Mouse (Mus musculus) embryo, embryonic 11 days (tissue): ENCODE data around the gene Myom1.

Experiments used
- DNase-seq: peaks from one replicate; pipeline ENCODE4 v3.0.0-alpha.2; 2015

Myom1 gene

DNA sequence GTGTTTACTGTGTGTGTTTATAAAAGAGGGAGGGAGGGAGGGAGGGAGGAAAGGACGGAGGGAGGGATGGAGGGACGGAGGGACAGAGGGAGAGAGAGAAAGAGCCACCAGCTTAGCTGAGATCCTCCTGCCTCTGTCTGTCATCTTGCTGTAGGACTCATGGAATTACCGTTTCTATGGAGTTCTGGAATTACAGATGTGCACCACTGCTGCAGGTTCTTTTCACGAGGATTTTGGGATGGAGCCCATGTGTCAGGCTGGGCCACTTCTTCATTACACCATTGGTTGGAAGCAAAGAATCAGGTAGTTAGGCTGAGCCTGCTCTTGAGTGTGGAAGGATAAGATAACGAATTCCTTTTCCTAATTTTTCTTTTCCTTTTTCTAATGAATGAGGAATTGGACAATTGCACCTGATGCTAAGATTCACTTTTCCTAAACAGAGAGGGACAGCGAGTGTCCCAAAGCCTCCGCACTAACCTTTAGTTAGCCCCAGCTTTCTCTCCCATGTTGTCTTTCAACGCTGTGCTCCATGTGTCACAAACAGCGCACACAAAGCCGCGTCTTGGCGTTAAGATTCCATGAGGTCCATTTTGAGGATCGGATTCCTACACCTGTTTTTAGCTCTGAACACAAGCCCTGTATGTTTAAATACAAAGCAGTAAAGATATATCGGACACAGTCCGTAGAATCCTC lies 16.3 kb downstream of the Myom1 start:
- no peak for DNase-seq

DNA sequence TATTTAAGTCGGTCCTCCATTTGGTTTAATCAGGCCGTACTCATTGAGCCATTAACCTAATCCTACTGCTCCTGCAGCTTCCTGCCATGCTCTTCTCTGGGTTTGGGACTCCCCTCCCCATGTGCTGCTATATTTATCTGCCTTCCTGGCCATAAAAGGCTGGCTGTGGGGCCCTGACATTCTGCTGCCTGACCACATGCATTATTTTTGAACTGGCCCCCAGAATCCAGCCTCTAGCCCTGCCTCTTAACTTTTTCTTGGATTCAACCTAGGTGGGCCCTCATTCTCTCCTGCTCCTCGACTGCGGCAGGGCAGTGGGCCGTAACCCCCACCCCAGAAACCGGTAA lies 16.8 kb downstream of the Myom1 start:
- DNase-seq = peak; percentile 13

DNA sequence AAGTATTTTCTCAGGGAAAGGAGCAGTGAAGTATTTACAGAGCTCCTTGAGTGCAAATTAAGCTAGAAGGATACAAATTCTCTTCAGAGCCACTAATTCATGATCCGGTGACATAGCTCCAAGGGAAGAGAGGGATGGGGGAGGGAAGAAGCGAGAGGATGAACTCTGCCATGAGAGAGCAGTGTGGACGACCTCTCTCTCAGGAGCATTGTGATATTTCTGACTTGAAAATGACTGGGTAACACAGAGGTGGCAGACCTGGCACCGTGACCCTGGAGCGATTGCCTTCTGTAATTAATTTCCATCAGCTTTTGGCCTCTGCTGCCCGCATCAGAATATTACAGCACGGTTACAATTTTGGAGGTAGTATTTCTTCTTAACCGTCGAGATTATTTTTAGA lies 17.4 kb downstream of the Myom1 start:
- no peak for DNase-seq

DNA sequence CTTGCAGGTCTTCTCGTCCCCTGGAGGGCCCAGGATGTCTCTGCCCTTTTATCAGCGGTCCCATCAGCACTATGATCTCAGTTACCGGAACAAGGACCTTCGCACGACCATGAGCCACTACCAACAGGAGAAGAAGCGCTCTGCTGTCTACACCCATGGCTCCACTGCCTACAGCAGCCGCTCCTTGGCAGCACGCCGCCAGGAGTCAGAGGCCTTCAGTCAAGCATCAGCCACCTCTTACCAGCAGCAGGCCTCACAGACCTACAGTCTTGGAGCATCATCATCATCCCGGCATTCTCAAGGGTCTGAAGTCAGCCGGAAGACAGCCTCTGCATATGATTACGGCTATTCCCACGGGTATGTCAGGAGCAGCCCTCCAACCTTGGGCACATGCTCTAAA lies 20.4 kb downstream of the Myom1 start:
- no peak for DNase-seq

DNA sequence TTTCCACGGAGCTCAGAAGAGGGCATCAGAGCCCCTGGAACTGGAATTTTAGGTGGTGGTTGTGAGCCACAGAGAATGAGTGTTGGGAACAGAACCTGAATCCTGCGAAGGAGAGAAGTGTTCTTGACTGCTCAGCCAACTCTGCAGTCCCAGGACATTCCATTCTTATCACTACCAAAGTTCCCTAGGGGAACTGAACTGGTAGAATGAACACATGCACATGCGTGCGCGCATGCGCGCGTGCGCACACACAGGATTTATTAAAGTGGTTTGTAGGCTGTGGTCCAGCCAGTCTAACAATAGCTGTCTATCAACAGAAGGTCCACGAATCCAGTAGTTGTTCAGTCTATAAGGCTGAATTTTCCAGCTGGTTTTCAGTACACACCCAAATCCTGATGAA lies 21.6 kb downstream of the Myom1 start:
- DNase-seq = no peak

DNA sequence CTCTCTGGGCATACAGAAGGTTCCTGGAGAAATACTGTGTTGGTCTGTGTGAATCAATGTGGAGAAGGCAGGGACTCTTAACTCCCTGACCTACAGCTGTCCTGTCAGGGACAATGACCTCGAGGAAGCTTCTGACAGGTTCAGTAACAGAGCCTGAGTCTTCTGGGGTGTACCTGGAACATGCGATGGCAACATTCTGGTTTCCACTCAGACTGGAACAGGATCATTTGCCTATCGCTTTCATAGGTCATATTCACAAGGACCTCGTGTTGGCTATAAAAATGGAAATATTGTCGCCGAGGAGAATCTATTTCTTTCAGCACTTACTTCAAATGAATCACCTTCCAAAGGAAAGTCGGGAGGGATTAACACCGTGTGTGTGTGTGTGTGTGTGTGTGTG lies 23.5 kb downstream of the Myom1 start:
- DNase-seq = no peak

DNA sequence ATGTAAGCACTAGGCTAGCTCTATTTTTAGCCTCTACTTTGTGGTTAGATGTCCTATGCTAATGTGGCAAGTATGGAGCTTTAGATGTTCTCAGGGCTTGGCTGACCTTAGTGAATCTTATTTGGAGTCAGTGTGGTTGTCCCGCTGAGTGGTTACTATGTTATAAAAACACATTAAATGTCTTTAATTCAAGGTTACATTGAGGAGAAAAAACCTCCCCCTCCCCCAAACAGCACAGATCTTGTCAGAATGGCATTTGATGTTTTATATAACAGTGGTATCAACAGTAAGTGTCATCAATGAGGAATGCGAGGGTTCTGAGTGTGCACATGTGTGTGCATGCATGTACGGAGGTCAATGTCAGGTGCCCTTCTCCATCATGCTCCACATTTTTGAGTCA lies 24.8 kb downstream of the Myom1 start:
- DNase-seq = no peak

DNA sequence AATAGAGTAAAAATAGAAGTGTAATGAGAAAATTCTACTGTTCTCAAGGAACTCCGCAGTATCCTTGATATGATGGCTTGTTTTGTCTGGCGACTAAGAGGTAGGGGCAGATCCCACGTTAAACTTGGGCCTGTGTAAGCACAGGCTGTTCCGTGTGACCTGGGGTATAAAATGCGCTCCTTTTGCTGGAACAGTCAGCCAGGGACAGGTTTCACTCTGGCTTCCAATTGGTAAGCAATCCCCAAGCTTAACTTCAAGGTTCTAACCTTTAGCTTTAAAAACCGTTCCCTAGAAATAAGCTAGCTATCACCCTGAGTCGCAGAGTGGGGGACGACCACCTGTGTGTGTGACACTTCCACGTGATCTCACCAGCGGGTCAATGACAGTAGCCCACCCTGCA lies 30.3 kb downstream of the Myom1 start:
- no peak for DNase-seq

DNA sequence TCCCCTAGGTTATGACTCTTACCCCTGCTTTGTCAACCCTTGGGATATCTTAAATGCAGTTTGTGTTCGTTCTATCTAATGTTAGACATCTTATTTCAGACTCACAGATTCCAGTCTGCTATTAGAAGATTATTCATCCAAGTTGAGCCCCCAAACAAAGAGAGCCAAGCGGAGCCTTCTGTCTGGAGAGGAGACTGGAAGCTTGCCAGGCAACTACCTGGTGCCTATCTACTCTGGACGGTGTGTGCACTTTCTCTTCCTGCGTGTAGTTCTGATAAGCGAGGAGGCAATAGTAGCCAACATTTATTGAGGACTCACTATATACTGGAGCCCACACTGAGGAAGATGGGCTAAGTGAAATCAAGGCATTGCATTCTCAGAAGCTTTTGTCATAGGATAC lies 32.0 kb downstream of the Myom1 start:
- DNase-seq = no peak

DNA sequence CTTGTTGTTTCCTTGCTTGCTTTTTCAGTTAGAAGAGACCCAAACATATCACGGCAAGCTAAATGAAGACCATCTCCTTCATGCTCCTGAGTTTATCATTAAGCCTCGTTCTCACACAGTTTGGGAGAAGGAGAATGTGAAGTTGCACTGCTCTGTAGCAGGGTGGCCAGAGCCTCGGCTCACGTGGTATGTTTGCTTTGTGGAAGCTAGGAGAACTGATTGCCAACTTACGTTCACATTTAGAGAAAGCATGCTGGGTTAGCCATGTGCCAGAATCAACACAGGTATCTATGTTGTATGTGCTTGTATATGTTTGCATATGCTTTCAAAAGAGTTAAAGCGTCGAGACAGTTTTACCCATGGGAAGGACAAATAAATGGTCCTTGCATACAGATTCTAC lies 34.8 kb downstream of the Myom1 start:
- no peak for DNase-seq

DNA sequence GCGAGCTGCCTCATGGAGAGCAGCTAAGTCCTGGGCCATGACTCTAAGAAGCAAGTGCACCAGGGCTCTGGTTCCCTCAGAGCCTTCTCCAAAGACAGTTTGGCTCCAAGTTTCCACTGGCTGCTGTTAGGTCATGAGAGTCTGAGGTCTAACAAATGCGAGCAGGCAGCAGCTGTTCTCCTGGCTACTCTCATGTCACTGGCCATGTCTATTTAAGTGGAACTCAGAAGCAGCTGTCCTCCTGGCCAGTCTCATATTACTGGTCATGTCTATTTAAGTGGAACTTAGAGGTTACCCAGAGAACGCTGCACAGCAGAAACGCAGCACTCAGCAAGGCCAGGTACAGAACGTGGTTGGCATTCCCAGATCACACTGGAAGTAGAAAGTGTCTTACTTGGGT lies 36.4 kb downstream of the Myom1 start:
- peak; percentile 22 for DNase-seq

DNA sequence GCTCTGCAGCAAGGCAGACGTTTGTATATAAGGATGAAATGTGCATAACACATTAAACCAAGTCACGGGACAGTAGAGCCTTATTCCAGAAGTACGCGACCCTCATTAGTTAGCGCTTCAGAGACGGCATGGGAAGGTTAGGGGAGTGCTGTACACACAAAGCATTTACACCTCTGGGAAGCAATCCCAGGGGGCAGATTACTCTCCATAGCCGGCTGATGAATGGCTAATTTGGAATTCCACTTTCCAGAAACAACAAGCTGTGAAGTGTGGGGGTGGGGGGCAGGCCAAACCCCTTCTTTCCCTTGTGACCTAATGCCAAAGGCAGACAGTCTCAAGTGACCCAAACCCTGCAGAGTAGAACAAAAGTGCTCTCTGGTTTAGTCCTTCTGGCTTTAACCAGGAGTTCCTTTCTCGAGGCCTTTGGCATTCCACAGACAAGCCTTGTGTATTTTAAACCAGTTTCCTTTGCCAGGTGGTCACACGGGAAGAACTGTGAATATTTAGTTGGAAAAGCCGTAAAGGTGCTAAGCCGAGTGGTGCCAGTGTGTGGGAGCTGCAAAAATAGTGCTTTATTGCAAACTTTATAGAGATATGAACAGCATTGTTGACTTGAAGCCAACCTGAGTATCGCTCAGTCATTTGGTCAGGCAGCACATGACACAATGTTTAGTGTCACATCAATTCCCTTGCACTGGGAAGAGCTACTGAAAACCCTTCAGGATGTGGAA lies 37.6 kb downstream of the Myom1 start:
- peak; percentile 69 for DNase-seq

DNA sequence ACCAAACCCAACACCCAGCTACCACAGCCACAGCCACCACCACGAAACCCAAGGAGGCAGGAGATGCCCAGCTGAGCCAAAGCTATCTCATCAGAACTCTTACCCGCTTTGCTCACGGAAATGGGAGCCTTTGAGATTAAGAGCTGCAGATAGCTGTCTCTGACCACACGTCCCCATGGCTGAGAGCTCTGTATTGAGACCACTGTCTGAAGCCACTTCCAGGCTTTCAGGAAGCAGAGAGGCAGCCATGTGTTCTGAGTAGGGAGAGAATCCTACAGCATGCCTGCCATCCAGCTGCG lies 38.1 kb downstream of the Myom1 start:
- peak; percentile 13 for DNase-seq

DNA sequence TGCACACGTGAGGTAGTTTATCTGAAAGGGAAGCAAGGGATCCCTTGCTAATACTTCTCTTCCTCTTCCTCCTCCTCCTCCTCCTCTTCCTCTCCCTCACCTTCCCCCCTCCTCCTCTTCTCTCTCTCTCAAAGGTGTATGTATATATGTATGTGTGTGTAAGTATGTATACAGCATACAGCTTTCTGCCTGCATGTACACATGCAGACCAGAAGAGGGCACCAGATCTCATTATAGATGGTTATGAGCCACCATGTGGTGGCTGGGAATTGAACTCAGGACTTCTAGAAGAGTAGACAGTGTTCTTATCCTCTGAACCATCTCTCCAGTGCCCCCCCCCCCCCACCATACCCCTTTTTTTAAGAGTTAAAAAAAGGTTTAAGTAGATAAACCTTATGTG lies 40.2 kb downstream of the Myom1 start:
- DNase-seq = no peak

DNA sequence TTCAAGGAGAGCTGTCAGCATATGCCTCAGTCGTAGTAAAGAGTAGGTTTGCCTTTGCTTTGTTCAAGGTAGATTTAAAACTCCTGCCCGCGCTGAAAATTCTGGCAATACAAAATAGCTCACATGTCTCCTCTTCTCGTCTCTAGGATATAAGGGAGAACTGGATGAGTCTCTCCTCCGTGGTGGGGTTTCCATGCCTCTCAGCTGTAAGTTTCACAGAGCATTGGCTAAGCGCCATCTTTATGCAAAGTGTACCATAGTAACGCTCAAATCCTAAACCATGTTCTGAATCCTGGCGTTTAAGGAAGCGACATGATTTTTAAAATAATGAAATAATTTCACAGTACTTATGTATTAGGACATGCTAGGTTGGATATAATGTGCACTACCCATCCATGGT lies 43.2 kb downstream of the Myom1 start:
- no peak for DNase-seq

DNA sequence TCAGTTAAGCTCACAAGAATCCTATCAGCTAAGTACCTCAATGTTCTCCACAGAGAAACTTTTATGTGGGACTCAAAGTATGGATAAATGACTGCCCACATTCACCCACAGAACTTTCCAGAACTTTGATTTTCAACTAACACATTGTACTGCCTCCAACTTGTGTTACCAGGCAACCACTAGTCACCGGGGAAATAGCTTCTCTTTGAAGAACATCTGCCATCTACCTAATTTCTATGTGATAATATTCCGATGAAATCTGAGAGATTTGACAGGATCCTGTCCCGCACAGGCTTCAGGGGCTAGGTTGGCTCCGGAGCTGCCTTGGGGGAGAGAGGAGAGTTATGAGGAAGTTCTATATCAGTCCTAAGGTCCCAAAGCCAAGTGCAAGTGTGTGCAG lies 44.4 kb downstream of the Myom1 start:
- DNase-seq = no peak

DNA sequence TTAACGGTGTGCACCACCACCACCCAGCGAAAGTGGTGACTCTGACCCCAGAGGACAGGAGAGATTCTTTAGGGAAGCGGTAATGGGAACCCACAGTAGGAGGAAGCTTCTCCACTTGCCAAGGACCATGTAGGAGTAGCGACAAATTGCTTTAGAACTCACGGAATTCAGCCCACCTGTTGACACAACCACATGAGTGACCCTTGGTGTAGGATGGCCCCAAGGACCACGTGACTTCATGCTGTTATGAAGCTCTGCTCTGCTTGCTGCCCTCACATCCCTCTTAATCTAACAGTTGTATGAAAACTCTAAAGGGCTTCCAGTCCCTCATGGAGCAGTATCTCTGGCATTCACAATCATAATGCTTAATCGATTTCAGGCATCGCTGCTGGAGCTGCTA lies 46.9 kb downstream of the Myom1 start:
- no peak for DNase-seq

DNA sequence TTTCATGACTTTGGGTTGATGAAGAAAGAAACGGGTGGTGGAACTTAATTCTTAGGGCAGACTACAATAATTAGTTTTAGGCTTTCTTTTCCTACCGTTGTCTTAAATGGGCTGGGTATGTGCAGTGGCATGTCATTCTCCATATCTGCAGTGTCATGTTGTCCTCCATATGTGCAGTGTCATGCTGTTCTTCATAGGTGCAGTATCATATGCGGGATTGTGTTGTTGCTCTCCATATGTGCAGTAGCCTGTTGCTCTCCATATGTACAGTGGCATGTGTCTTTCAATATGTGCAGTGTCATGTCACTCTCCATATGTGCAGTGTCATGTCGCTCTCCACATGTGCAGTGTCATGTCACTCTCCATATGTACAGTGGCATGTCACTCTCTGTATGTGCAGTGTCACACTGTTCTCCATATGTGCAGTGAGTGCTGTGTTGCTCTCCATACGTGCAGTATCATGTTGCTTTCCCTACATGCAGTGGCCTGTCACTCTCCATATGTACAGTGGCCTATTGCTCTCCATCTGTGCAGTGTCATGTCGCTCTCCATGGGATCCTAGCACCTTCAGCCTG lies 50.8 kb downstream of the Myom1 start:
- no peak for DNase-seq

DNA sequence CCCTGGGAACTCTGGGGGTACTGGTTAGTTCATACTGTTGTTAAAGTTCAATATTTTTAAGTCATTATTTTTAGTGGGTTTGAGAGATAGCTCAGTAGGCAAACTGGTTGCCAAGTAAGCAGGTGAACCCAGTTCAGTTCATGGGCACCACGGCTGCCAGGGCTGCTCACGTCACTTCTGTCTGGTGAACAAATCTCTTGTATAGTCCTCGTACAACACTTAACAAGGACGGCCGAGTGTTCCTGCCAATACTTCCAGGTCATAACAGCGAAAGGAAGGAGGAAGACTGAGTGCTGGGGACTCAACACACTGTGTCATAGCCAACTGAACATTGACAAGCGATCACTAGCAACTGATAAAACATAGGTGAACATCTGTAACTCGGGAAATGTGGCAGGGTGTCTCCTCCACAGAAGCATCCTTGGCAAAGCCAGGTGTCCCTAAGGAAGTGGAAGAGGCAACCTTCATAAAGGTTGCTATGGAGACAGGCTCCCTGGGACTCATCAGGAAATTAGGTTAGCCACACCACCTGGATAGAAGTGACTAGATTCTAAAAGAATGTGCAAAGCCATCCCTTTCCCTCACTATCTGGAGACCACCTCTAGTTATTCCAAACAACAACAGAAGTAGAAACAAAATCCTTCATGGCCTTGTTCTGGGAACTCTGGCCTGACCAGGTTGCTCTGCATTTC lies 52.9 kb downstream of the Myom1 start:
- DNase-seq = no peak

DNA sequence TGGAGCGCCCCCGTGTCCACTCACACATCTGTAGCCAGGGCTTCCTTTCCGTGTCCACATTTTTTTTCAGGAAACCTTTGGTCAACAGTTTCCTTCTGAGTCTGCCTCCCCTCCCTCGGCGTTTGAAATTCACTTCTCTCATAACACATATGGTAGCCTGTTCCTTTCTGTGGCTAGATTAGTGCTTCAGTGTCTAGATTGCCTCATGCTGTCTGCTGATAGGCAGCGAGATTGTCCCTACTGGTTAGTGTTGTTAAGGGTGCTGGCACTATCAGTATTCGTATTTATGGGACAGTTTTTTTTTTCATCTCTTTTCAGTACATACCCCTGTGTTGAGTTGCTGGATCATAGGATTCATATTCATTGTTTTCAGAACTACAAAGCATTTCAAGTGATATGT lies 54.0 kb downstream of the Myom1 start:
- DNase-seq = no peak

DNA sequence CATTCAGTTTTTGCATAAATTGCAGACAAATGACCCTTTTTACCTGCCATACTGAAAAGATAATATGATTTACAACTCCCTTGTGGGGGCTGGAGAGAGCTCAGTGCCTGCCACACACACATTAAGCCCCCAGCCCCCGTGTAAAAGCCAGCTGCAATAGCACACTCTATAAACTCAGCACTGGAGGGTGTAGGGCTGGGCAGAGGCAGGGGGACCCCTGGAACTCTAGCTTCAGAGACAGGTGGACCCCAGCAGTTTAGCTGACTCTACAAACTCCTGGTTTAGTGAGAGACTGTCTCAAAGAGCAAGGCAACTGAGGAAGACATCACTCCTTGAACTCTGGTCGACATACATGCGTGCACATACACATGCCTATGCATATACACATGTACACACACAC lies 55.3 kb downstream of the Myom1 start:
- DNase-seq = no peak

DNA sequence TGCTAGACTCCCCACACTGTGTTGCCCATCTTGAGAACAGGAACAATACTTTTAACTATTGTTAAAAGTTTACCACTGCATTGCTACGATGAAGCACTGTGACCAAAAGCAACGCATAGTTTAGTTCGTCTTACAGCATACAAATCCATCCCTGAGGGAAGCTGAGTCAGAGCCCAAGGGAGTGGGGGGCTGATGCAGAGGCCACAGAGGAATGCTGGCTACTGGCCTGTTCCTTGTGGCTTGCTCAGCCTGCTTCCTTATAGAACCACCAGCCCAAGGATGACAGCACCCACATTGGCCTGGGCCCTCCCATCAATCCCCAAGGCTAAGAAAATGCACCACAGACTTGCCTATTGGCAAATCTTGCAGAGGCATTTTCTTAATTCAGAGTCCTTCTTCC lies 56.8 kb downstream of the Myom1 start:
- no peak for DNase-seq

DNA sequence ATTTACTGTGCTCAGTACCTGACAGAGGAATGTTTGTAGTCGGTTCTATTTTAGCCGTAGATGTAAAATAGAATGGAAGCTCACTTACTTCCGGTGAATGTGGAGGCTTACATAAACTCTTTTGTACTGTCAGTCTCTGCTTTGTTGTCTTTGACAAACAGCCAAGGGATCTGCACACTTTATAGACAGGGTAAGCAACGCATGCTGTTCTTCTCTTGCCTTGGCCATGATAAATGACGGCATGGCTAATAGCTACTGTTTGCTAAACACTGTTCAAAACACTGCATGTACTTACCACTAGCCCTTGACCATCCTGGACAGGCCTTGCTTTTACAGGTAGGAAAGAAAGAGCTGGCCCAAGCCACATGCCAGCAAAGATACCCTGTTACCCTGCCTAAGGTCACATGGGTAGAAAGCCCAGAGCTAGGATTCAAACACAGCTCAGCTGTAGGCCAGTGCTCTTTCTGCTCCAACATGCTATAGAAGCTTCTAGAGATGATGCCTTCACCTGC lies 59.7 kb downstream of the Myom1 start:
- no peak for DNase-seq
